Mouse (Mus musculus) heart, postnatal 0 days (tissue): ENCODE results near the gene St6galnac6. TPM values are rescaled to one million over a fixed set of nuclear protein-coding genes. Genes with fewer than 3 reads are reported as not detected.

ENCODE experiments used
- ATAC-seq: fragments of 200-750 bp; cut with Nextera tagmentation; 2 replicates; pipeline ENCODE4 v1.8.0; 2017; ENCODE audit warnings: low read depth, moderate number of reproducible peaks, moderate library complexity; ENCODE audit not compliant: insufficient read depth
- DNase-seq: peaks from one replicate; pipeline ENCODE4 v3.0.0-alpha.2; 2016; ENCODE audit warnings: low spot score
- H3K27ac ChIP-seq: fragments of 300-500 bp; sonication (generic); 2 replicates; pipeline ENCODE4 v1.5.1; 2014; ENCODE audit warnings: low read depth, mild to moderate bottlenecking
- H3K27me3 ChIP-seq: fragments of 300-500 bp; sonication (generic); 2 replicates; pipeline ENCODE4 v1.6.1; 2014; ENCODE audit warnings: low read length, mixed read lengths; ENCODE audit not compliant: control insufficient read depth, insufficient read depth
- H3K36me3 ChIP-seq: fragments of 300-500 bp; sonication (generic); replicated peaks from 2 replicates; pipeline ENCODE4 v1.6.1; 2014; ENCODE audit warnings: low read length, mixed read lengths; ENCODE audit not compliant: control insufficient read depth, insufficient read depth
- H3K4me1 ChIP-seq: fragments of 300-500 bp; sonication (generic); 2 replicates; pipeline ENCODE4 v1.6.1; 2014; ENCODE audit warnings: antibody characterized with exemption; ENCODE audit not compliant: control insufficient read depth, insufficient read depth
- H3K4me2 ChIP-seq: fragments of 300-500 bp; sonication (generic); 2 replicates; pipeline ENCODE4 v1.6.1; 2014; ENCODE audit warnings: low read depth, mild to moderate bottlenecking, low read length, moderate library complexity
- H3K4me3 ChIP-seq: fragments of 300-500 bp; sonication (generic); 2 replicates; pipeline ENCODE4 v1.5.1; 2014; ENCODE audit warnings: low read depth, low read length
- H3K9ac ChIP-seq: fragments of 300-500 bp; sonication (generic); replicated peaks from 2 replicates; pipeline ENCODE4 v1.6.1; 2014; ENCODE audit warnings: low read depth, low read length, mixed read lengths
- H3K9me3 ChIP-seq: fragments of 300-500 bp; sonication (generic); replicated peaks from 2 replicates; pipeline ENCODE4 v1.6.1; 2016; ENCODE audit warnings: low read length; ENCODE audit not compliant: control insufficient read depth
- CTCF ChIP-seq: IDR thresholded peaks from 2 replicates; pipeline ENCODE4 v1.5.1; 2016; ENCODE audit warnings: antibody characterized with exemption, control low read depth, low read depth
- EP300 ChIP-seq: IDR thresholded peaks from 2 replicates; pipeline ENCODE4 v1.6.1; 2016; ENCODE audit warnings: antibody characterized with exemption, low read depth
- WGBS: fragments of 180-500 bp; shearing (Covaris S2); extraction: QIAGEN DNeasy Blood & Tissue Kit; methylation state at CpG from one replicate; pipeline ENCODE4 v1.1.7; 2014; 5-methylcytosine and 5-hydroxymethylcytosine counted together
- polyA plus RNA-seq: library from polyadenylated mRNA; unstranded; fragments of >200 nt; fragmentation: Nextera tagmentation; extraction: Ambion mirVana; gene quantifications from 2 replicates; pipeline ENCODE4 v1.2.1, GENCODE M21; 2015
- total RNA-seq: library from RNA; depleted of rRNA; stranded (reverse); fragments of >200 nt; gene quantifications from 2 replicates; pipeline ENCODE4 v1.2.3, GENCODE M21; 2014; ENCODE audit warnings: low replicate concordance; rRNA removed

St6galnac6 gene
- total RNA-seq (102 and 117 TPM in 2 replicates), polyA plus RNA-seq (44.1 and 44.3 TPM in 2 replicates)

- 91% methylated on average over 3 of the region's 3 CpGs for WGBS
- no peak for DNase-seq
- H3K36me3 ChIP-seq, result peaks cover 39% of the 10 kb centered on the region
- no peaks in the 10 kb centered on the region for H3K9me3 ChIP-seq
- no peak within 1 kb of the TSS for H3K9ac ChIP-seq
- H3K4me2 ChIP-seq, result no peak within 1 kb of the TSS
- peaks cover 9% of the 10 kb centered on the region for H3K4me1 ChIP-seq
- no peaks in the 10 kb centered on the region for H3K27me3 ChIP-seq
- TF ChIP-seq EP300 (no peak), CTCF (no peak)
- no peak for ATAC-seq
- no peak within 1 kb of the TSS for H3K4me3 ChIP-seq
- peak within 1 kb of the TSS; percentile 17; the same call in 1 of the 2 replicates for H3K27ac ChIP-seq
Observed at GRCm38 (mm10) chr2:32599409-32599808, at the start of gene St6galnac6. Gene St6galnac6, plus strand, starts transcription at chr2:32599709.

- DNase-seq (peak; percentile 38), ATAC-seq (peak; percentile 78)
- H3K4me1 ChIP-seq, result peaks cover 33% of the 10 kb centered on the region
- H3K27me3 ChIP-seq, result no peaks in the 10 kb centered on the region
- no peak overlapping the region for H3K4me2 ChIP-seq
- no peaks in the 10 kb centered on the region for H3K36me3 ChIP-seq
- TF ChIP-seq CTCF (no peak), EP300 (no peak)
- H3K9ac ChIP-seq, result no peak overlapping the region
- no peak overlapping the region for H3K4me3 ChIP-seq
- no peaks in the 10 kb centered on the region for H3K9me3 ChIP-seq
- WGBS, result 29% methylated on average over 6 of the region's 6 CpGs
- 0 out of 2 replicates have a peak overlapping the region, but pooled peaks have one; percentile 2 for H3K27ac ChIP-seq
Observed at GRCm38 (mm10) chr2:32549764-32550163, 49.7 kb upstream of the St6galnac6 start.

- Histone ChIP-seq H3K4me1 (peaks cover 33% of the 10 kb centered on the region), H3K9me3 (no peaks in the 10 kb centered on the region), H3K4me2 (no peak overlapping the region), H3K27me3 (no peaks in the 10 kb centered on the region), H3K4me3 (no peak overlapping the region), H3K9ac (no peak overlapping the region), H3K36me3 (no peaks in the 10 kb centered on the region), H3K27ac (no peak overlapping the region)
- 91% methylated on average over 5 of the region's 5 CpGs for WGBS
- DNase-seq (no peak), ATAC-seq (no peak)
- no peak for TF ChIP-seq EP300
- no peak for TF ChIP-seq CTCF
Observed at GRCm38 (mm10) chr2:32551236-32551635, 48.3 kb upstream of the St6galnac6 start.

- no peak for TF ChIP-seq CTCF
- TF ChIP-seq EP300, result no peak
- ATAC-seq (no peak), DNase-seq (no peak)
- Histone ChIP-seq H3K9me3 (no peaks in the 10 kb centered on the region), H3K27me3 (no peaks in the 10 kb centered on the region), H3K9ac (no peak overlapping the region), H3K27ac (no peak overlapping the region), H3K36me3 (peaks cover 8% of the 10 kb centered on the region; the same call in 1 of the 2 replicates), H3K4me1 (peaks cover 13% of the 10 kb centered on the region), H3K4me3 (no peak overlapping the region), H3K4me2 (no peak overlapping the region)
- WGBS, result 56% methylated on average over 7 of the region's 7 CpGs
Observed at GRCm38 (mm10) chr2:32553592-32554148, 45.8 kb upstream of the St6galnac6 start.

- WGBS, result 42% methylated on average over 4 of the region's 4 CpGs
- no peak overlapping the region for H3K9ac ChIP-seq
Observed at GRCm38 (mm10) chr2:32555484-32555883, 44.0 kb upstream of the St6galnac6 start.

More at GRCm38 (mm10) chr2:32555484-32555883, 44.0 kb upstream of the St6galnac6 start:
- Histone ChIP-seq H3K4me2 (no peak overlapping the region), H3K4me3 (no peak overlapping the region), H3K9me3 (no peaks in the 10 kb centered on the region), H3K4me1 (no peaks in the 10 kb centered on the region), H3K36me3 (peaks cover 22% of the 10 kb centered on the region), H3K27me3 (no peaks in the 10 kb centered on the region), H3K27ac (peak overlapping the region; percentile 16; the same call in 1 of the 2 replicates)
- TF ChIP-seq CTCF (no peak), EP300 (no peak)
- DNase-seq (no peak), ATAC-seq (no peak)
